ENCODE assay signal across 30 mouse cellular contexts in genomic region chr5:112523796-112524195, GRCm38 (mm10).
"Had no signal": no experiment of that assay in that cellular context is flagged by ENCODE, and none has a peak within 500 bp of the region (broad histone marks: within the 10 kb centered on the region; RNA-seq: fewer than 3 reads in every experiment).

No protein-coding gene starts in this region.

- H3K4me3 ChIP-seq: heart, embryonic 12.5 days; heart, embryonic 13.5 days; heart, embryonic 15.5 days; hindbrain, embryonic 10.5 days; hindbrain, embryonic 12.5 days; hindbrain, embryonic 13.5 days; hindbrain, embryonic 15.5 days; intestine, embryonic 15.5 days; kidney, embryonic 15.5 days; layer of hippocampus, adult 2 months; left cerebral cortex, adult 2 months had no signal

- H3K27ac ChIP-seq: heart, embryonic 13.5 days; heart, embryonic 15.5 days; hindbrain, embryonic 10.5 days; hindbrain, embryonic 12.5 days; hindbrain, embryonic 13.5 days; hindbrain, embryonic 14.5 days; hindbrain, embryonic 15.5 days; hindbrain, postnatal 0 days; intestine, embryonic 15.5 days; kidney, embryonic 15.5 days; kidney, postnatal 0 days; layer of hippocampus, adult 2 months; left cerebral cortex, adult 2 months had no signal

- H3K9ac ChIP-seq: heart, embryonic 12.5 days; heart, embryonic 13.5 days; heart, embryonic 15.5 days; hindbrain, embryonic 12.5 days; hindbrain, embryonic 13.5 days; hindbrain, embryonic 14.5 days; hindbrain, embryonic 15.5 days; intestine, embryonic 15.5 days; kidney, embryonic 15.5 days had no signal

- DNase-seq: heart, postnatal 10 days; heart, postnatal 14 days; heart, postnatal 36 days; heart, postnatal 4 days; kidney, adult 11 months; kidney, adult 18-20 months; kidney, adult 2 months; kidney, adult 8-10 months; kidney, adult 9 months; kidney, postnatal 10 days; kidney, postnatal 14 days; kidney, postnatal 25 days; kidney, postnatal 36 days; kidney, postnatal 4 days; layer of hippocampus, adult 9-11 months; layer of hippocampus, postnatal 36 days had no signal

- H3K27me3 ChIP-seq: hindbrain, embryonic 12.5 days; hindbrain, embryonic 13.5 days; hindbrain, embryonic 15.5 days; intestine, embryonic 15.5 days had no signal

- H3K9me3 ChIP-seq: heart, embryonic 12.5 days; heart, embryonic 13.5 days; heart, embryonic 15.5 days; hindbrain, embryonic 10.5 days; hindbrain, embryonic 12.5 days; hindbrain, embryonic 13.5 days; hindbrain, embryonic 15.5 days; intestine, embryonic 15.5 days; kidney, embryonic 15.5 days had no signal

- H3K36me3 ChIP-seq: heart, embryonic 12.5 days; heart, embryonic 13.5 days; heart, embryonic 15.5 days; hindbrain, embryonic 10.5 days; hindbrain, embryonic 12.5 days; hindbrain, embryonic 13.5 days; hindbrain, embryonic 15.5 days; intestine, embryonic 15.5 days; kidney, embryonic 15.5 days had no signal
